Mouse (Mus musculus): ENCODE data around the gene Rnf169. TPM values are rescaled to one million over a fixed set of nuclear protein-coding genes. Genes with fewer than 3 reads are reported as not detected.

The Rnf169 gene
- total RNA-seq, 4 experiments from 2014 or later = 17.0 to 25.7 (median 19.9) TPM

- no peak for DNase-seq
Observed at GRCm38 (mm10) chr7:99890168-99890755, 90.0 kb downstream of the Rnf169 start.

- DNase-seq = no peak
Observed at GRCm38 (mm10) chr7:99889175-99889880, 90.9 kb downstream of the Rnf169 start.

GRCm38 (mm10) chr7:99887743-99888142 lies 92.5 kb downstream of the Rnf169 start:
- DNase-seq = no peak

- no peak for DNase-seq
Observed at GRCm38 (mm10) chr7:99887230-99887735, 93.0 kb downstream of the Rnf169 start.

GRCm38 (mm10) chr7:99878254-99878653 lies 102.0 kb downstream of the Rnf169 start:
- no peak for DNase-seq

- DNase-seq = peak; percentile 64
Observed at GRCm38 (mm10) chr7:99876345-99876744, 103.9 kb downstream of the Rnf169 start.

- no peak for DNase-seq
Observed at GRCm38 (mm10) chr7:99875891-99876290, 104.4 kb downstream of the Rnf169 start.

GRCm38 (mm10) chr7:99873965-99874364 lies 106.3 kb downstream of the Rnf169 start:
- DNase-seq = no peak

Other genes with a start within 250 kb of the Rnf169 start
- gene Olfr521, start 216.9 kb downstream of the Rnf169 start, total RNA-seq (2022) = not detected
- gene Neu3, start 152.0 kb downstream of the Rnf169 start, total RNA-seq (2022) = 1 to 10 TPM; 1.9 to 3.9 (median 3.4) TPM
- 1 to 10 TPM in 2 of 4 experiments, under 1 TPM in 2; 0.35 to 4.6 (median 2.3) TPM for gene Xrra1, start 121.3 kb downstream of the Rnf169 start, total RNA-seq (2022)
- 100 to 1,000 TPM; 194 to 235 (median 202) TPM for gene Spcs2, start 117.0 kb downstream of the Rnf169 start, total RNA-seq (2022)
- gene Chrdl2, start 25.7 kb upstream of the Rnf169 start, total RNA-seq (2022) = not detected
- gene Pold3, start 141.1 kb upstream of the Rnf169 start, total RNA-seq (2022) = 10 to 100 TPM; 21.5 to 31.9 (median 26.0) TPM
- gene Lipt2, start 178.8 kb upstream of the Rnf169 start, total RNA-seq (2022) = 1 to 10 TPM; 5.2 to 7.5 (median 6.4) TPM
- 1 to 10 TPM in 3 of 4 experiments, under 1 TPM in 1; 0.55 to 1.9 (median 1.4) TPM for gene Kcne3, start 196.1 kb upstream of the Rnf169 start, total RNA-seq (2022)
- 1 to 10 TPM; 5.5 to 6.8 (median 6.3) TPM for gene Pgm2l1, start 246.9 kb upstream of the Rnf169 start, total RNA-seq (2022)